Mouse (Mus musculus) spleen, postnatal 36 days (tissue): ENCODE data around the gene Zfp626.
"Not testable (repeated sequence)": the region's sequence is repeated elsewhere in the genome, so short reads cannot be mapped to it uniquely, and the experiment has no call there.

Experiments used
- DNase-seq, 2 experiments: peaks; one replicate each; pipeline ENCODE4 v3.0.0; 2022; ENCODE audit warnings: low spot score in 2 of 2, mixed read lengths in 1 of 2

The Zfp626 gene

DNA sequence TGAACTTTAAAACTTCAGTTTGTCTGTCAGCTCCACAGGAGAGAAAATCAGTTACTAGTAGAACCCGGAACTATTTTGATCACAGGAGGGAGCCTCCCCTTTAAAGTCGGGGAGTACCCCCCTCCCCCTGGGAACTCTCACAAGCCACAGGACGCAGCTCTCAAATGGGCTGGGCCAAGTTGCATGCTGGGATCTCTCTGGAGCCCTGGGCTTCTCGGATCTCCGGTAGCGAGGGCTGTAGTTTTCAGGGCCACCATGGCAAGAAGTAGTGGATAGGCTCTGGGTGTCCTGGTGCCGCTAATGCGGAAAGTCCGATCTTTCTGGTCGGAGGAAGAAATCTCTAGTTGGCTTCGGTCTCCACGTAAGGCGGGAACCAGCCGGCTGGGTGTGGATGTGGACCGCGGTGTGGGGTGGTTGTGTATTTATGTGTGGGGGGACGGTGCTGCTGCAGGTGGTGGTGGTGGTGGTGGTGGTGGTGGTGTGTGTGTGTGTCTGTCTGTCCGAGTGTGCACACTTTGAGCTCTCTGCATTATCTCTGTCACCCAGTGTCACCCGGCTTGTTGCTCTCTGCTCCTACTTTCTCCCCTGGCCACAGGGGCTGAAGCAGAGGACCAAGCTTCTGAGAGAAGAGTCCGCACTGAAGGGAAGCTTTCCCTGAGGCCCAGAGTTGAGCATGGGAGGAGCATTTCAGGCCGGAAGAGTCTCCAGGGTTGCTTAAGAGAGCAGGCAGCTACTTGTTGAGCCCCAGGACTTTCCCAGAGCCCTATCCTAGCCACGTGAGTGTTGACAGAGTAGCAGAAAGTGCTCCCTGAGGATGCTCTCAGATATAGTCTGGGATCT, 53.6 kb downstream of the Zfp626 start:
- DNase-seq: peak; percentile 85

DNA sequence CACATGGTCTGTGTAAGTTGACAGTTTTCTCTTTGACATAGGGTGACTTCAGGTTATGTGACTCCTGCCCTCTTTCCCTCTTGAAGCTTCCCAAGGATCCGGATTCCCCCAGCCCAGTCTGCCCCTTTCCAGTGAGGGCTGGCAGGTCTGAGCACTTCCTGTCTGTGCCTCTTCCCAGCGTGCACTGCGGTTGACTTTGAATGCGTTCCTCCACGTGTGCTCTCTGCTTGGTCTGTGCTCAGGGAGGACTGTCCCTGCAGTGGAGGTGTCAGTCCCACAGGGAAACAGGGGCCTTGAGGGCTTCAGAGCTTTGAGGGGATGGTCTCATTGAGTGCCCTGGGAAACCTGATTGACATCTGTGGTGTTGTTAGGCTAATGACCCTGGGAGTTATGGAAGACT, 55.6 kb downstream of the Zfp626 start:
- not testable (repeated sequence) for DNase-seq
